Mouse (Mus musculus) kidney, embryonic 14.5 days (tissue): ENCODE measurements around the gene Prss53. TPM values are rescaled to one million over a fixed set of nuclear protein-coding genes. Genes with fewer than 3 reads are reported as not detected.
"Not testable (repeated sequence)": the region's sequence is repeated elsewhere in the genome, so short reads cannot be mapped to it uniquely, and the experiment has no call there.

ENCODE experiments used
- ATAC-seq: fragments of 200-750 bp; cut with Nextera tagmentation; 2 replicates; pipeline ENCODE4 v1.8.0; 2017; ENCODE audit warnings: moderate number of reproducible peaks, mild to moderate bottlenecking, moderate TSS enrichment, moderate library complexity; ENCODE audit not compliant: low FRiP score, low TSS enrichment
- H3K27ac ChIP-seq: fragments of 300-500 bp; sonication (generic); 2 replicates; pipeline ENCODE4 v1.5.1; 2014; ENCODE audit warnings: low read depth, mild to moderate bottlenecking, low read length, moderate library complexity, mixed read lengths
- H3K27me3 ChIP-seq: fragments of 300-500 bp; sonication (generic); 2 replicates; pipeline ENCODE4 v1.6.1; 2014; ENCODE audit warnings: mild to moderate bottlenecking, low read length; ENCODE audit not compliant: control insufficient read depth, insufficient read depth
- H3K36me3 ChIP-seq: fragments of 300-500 bp; sonication (generic); 2 replicates; pipeline ENCODE4 v1.6.1; 2014; ENCODE audit warnings: low read length, mixed read lengths; ENCODE audit not compliant: control insufficient read depth, insufficient read depth
- H3K4me1 ChIP-seq: fragments of 300-500 bp; sonication (generic); 2 replicates; pipeline ENCODE4 v1.6.1; 2014; ENCODE audit warnings: low read length, mixed read lengths; ENCODE audit not compliant: control insufficient read depth, insufficient read depth
- H3K4me2 ChIP-seq: fragments of 300-500 bp; sonication (generic); replicated peaks from 2 replicates; pipeline ENCODE4 v1.6.1; 2014; ENCODE audit warnings: low read depth, mild to moderate bottlenecking, low read length
- H3K4me3 ChIP-seq: fragments of 300-500 bp; sonication (generic); 2 replicates; pipeline ENCODE4 v1.5.1; 2014; ENCODE audit warnings: mild to moderate bottlenecking, low read length
- H3K9ac ChIP-seq: fragments of 300-500 bp; sonication (generic); 2 replicates; pipeline ENCODE4 v1.6.1; 2014; ENCODE audit warnings: low read depth, mild to moderate bottlenecking, low read length, moderate library complexity
- H3K9me3 ChIP-seq: fragments of 300-500 bp; sonication (generic); 2 replicates; pipeline ENCODE4 v1.6.1; 2016; ENCODE audit warnings: low read length; ENCODE audit not compliant: control insufficient read depth
- WGBS: fragments of 180-500 bp; shearing (Covaris S2); extraction: QIAGEN DNeasy Blood & Tissue Kit; methylation state at CpG from one replicate; pipeline ENCODE4 v1.1.7; 2014; 5-methylcytosine and 5-hydroxymethylcytosine counted together
- polyA plus RNA-seq: library from polyadenylated mRNA; unstranded; fragments of >200 nt; fragmentation: Nextera tagmentation; extraction: Ambion mirVana; gene quantifications from 2 replicates; pipeline ENCODE4 v1.2.1, GENCODE M21; 2014

The Prss53 gene
- polyA plus RNA-seq, 1 experiment from 2014 or later = 0.77 TPM

DNA sequence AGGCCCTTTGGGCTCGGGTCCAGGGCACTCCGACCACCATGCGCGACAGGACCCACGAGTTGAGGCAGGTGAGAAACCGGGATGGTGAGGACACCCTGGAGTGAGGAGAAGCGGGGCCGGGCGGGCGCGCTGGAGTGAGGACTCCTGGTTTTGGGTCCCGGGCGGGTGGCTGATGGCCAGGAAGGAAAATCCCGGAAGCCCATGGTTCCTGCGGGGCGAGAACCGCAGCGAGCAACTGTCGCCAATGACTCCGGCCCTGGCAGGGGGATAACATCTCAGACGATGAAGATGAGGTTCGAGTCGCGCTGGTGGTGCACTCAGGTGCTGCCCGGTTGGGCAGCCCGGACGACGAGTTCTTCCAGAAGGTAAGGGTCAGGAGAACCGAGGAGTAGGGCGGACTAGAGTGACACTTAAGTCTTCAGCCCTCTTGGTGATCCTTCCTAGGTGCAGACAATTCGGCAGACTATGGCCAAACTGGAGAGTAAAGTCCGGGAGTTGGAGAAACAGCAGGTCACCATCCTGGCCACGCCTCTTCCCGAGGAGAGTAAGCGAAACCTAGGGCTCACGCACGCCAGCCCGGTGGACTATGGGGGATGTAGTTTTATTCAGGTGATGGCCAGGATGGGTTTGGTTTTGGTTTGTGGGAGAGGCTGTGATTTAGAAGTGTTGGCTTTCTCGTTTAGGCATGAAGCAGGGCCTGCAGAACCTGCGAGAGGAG lies 48.6 kb downstream of the Prss53 start:
- Histone ChIP-seq H3K9me3 (no peaks in the 10 kb centered on the region), H3K27me3 (no peaks in the 10 kb centered on the region), H3K4me1 (peaks cover 5% of the 10 kb centered on the region; the same call in 1 of the 2 replicates), H3K9ac (peak overlapping the region; percentile 68), H3K4me3 (peak overlapping the region; percentile 87), H3K4me2 (peak overlapping the region; percentile 90), H3K36me3 (peaks cover 23% of the 10 kb centered on the region; the same call in 1 of the 2 replicates), H3K27ac (peak overlapping the region; percentile 82; the same call in 1 of the 2 replicates)
- peak; percentile 69 for ATAC-seq
- whole genome bisulfite sequencing = under 1% methylated on average over 40 of the region's 40 CpGs

GRCm38 (mm10) chr7:127841340-127842000 lies 49.3 kb downstream of the Prss53 start:
- peak overlapping the region; percentile 68 for H3K9ac ChIP-seq
- peaks cover 5% of the 10 kb centered on the region; the same call in 1 of the 2 replicates for H3K4me1 ChIP-seq
- H3K36me3 ChIP-seq = peaks cover 16% of the 10 kb centered on the region; the same call in 1 of the 2 replicates
- H3K27me3 ChIP-seq = no peaks in the 10 kb centered on the region
- WGBS = under 1% methylated on average over 39 of the region's 46 CpGs
- peak overlapping the region; percentile 87 for H3K4me3 ChIP-seq
- peak overlapping the region; percentile 90 for H3K4me2 ChIP-seq
- H3K27ac ChIP-seq = peak overlapping the region; percentile 82
- ATAC-seq = peak; percentile 90
- H3K9me3 ChIP-seq = no peaks in the 10 kb centered on the region

DNA sequence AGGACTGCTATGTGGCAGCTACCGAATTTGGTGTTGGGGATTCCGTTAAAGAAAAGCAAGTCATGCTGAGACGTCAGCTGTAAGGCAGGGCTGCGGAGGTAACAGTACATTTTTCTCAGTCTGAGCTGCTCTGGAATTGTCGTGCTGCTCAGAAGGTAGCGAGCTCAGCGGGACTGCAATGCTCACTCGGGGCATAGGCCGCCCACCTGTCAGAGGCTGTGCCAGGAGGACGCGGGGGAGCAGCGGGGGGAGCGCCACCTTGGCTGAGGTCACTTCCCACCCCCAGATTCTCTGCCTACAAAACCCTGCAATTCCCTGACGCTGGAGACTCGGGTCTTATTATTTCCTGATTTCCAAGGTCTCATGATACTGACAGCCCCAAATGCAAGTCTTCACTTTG lies 49.9 kb downstream of the Prss53 start:
- H3K27ac ChIP-seq = peak overlapping the region; percentile 82
- H3K9ac ChIP-seq = peak overlapping the region; percentile 68
- 3% methylated on average over 15 of the region's 15 CpGs for WGBS
- H3K36me3 ChIP-seq = peaks cover 16% of the 10 kb centered on the region; the same call in 1 of the 2 replicates
- no peaks in the 10 kb centered on the region for H3K27me3 ChIP-seq
- ATAC-seq = peak; percentile 25
- H3K4me2 ChIP-seq = peak overlapping the region; percentile 90
- H3K9me3 ChIP-seq = no peaks in the 10 kb centered on the region
- H3K4me1 ChIP-seq = peaks cover 5% of the 10 kb centered on the region; the same call in 1 of the 2 replicates
- H3K4me3 ChIP-seq = peak overlapping the region; percentile 87

DNA sequence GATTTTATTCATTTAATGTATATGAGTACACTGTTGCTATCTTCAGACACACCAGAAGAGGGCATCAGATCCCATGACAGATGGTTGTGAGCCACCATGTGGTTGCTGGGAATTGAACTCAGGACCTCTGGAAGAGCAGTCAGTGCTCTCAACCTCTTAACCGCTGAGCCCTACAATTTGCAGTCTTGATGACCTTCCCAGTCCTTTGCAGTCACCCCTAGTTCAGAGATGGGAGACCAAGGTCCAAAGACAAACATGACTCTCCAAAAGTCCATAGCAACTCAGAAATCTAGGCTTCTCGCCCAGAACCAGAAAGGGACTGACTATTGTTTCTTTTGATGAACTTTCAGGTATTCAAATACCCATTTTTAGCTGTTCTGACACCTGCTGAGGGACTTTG lies 50.7 kb downstream of the Prss53 start:
- H3K4me1 ChIP-seq, H3K27ac ChIP-seq, H3K9ac ChIP-seq, H3K4me3 ChIP-seq, H3K4me2 ChIP-seq, H3K27me3 ChIP-seq, ATAC-seq, H3K9me3 ChIP-seq: not testable (repeated sequence)
- H3K36me3 ChIP-seq = peaks cover 14% of the 10 kb centered on the region; the same call in 1 of the 2 replicates
- WGBS = 81% methylated on average over 2 of the region's 2 CpGs

DNA sequence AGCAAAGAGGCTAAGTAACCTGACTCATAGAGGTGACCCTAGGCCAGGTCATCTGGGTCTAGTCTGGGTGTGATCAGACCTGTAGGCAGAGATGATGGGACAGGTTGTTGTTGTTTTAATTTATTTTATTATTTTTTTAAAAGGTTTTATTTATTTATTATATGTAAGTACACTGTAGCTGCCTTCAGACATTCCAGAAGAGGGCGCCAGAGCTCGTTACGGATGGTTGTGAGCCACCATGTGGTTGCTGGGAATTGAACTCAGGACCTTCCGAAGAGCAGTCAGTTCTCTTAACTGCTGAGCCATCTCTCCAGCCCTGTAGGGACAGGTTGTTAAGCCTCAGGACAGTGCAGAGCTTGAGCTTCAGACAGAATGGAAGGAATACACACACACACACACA lies 52.9 kb downstream of the Prss53 start:
- ATAC-seq, H3K27ac ChIP-seq, H3K36me3 ChIP-seq, H3K4me2 ChIP-seq, H3K4me1 ChIP-seq, H3K4me3 ChIP-seq, H3K27me3 ChIP-seq, H3K9me3 ChIP-seq, H3K9ac ChIP-seq: not testable (repeated sequence)
- 76% methylated on average over 4 of the region's 4 CpGs for WGBS

- Histone ChIP-seq H3K27ac (no peak overlapping the region), H3K4me3 (no peak overlapping the region), H3K9me3 (no peaks in the 10 kb centered on the region), H3K4me2 (no peak overlapping the region), H3K9ac (no peak overlapping the region), H3K36me3 (no peaks in the 10 kb centered on the region), H3K4me1 (peaks cover 5% of the 10 kb centered on the region; the same call in 1 of the 2 replicates), H3K27me3 (no peaks in the 10 kb centered on the region)
- ATAC-seq = no peak
- WGBS = 91% methylated on average over 5 of the region's 5 CpGs
These were observed 53.3 kb downstream of the Prss53 start for GRCm38 (mm10) chr7:127837473-127837872.

Other genes with a start within 250 kb of the Prss53 start
- gene Bcl7c, start 182.0 kb downstream of the Prss53 start, polyA plus RNA-seq = 65.9 and 79.1 TPM in 2 replicates
- gene Ctf1, start 178.2 kb downstream of the Prss53 start, polyA plus RNA-seq = 17.5 and 23.7 TPM in 2 replicates
- gene Ctf2, start 158.8 kb downstream of the Prss53 start, polyA plus RNA-seq = 0.43 and 0.55 TPM in 2 replicates
- 6.2 and 10.0 TPM in 2 replicates for gene Fbxl19, start 146.4 kb downstream of the Prss53 start, polyA plus RNA-seq
- 12.9 and 19.7 TPM in 2 replicates for gene Orai3, start 121.2 kb downstream of the Prss53 start, polyA plus RNA-seq
- 32.6 and 34.7 TPM in 2 replicates for gene Setd1a, start 114.3 kb downstream of the Prss53 start, polyA plus RNA-seq
- gene Gm49388, start 105.4 kb downstream of the Prss53 start, polyA plus RNA-seq = not detected in 2 replicates
- 18.0 and 18.7 TPM in 2 replicates for gene Hsd3b7, start 90.4 kb downstream of the Prss53 start, polyA plus RNA-seq
- 22.1 and 34.3 TPM in 2 replicates for gene Stx4a, start 66.7 kb downstream of the Prss53 start, polyA plus RNA-seq
- 2.6 and 4.4 TPM in 2 replicates for gene Stx1b, start 66.4 kb downstream of the Prss53 start, polyA plus RNA-seq
- 13.7 and 20.2 TPM in 2 replicates for gene Zfp646, start 14.7 kb downstream of the Prss53 start, polyA plus RNA-seq
- 18.6 and 21.9 TPM in 2 replicates for gene Zfp668, start 14.1 kb downstream of the Prss53 start, polyA plus RNA-seq
- gene Gm21974, start 4.5 kb upstream of the Prss53 start, polyA plus RNA-seq = not detected in 2 replicates
- 125 and 156 TPM in 2 replicates for gene Vkorc1, start 4.6 kb upstream of the Prss53 start, polyA plus RNA-seq
- gene Bckdk, start 13.1 kb upstream of the Prss53 start, polyA plus RNA-seq = 152 and 155 TPM in 2 replicates
- 37.2 and 48.9 TPM in 2 replicates for gene Kat8, start 21.5 kb upstream of the Prss53 start, polyA plus RNA-seq
- gene Prss8, start 39.1 kb upstream of the Prss53 start, polyA plus RNA-seq = 44.7 and 47.1 TPM in 2 replicates
- 12.1 and 12.4 TPM in 2 replicates for gene Prss36, start 55.8 kb upstream of the Prss53 start, polyA plus RNA-seq
- 62.7 and 77.7 TPM in 2 replicates for gene Fus, start 76.5 kb upstream of the Prss53 start, polyA plus RNA-seq
- 39.5 and 47.3 TPM in 2 replicates for gene Pycard, start 102.9 kb upstream of the Prss53 start, polyA plus RNA-seq
- 0.14 TPM in 1 of 2 replicates, not detected in the other for gene Trim72, start 113.0 kb upstream of the Prss53 start, polyA plus RNA-seq
- gene Itgam, start 171.7 kb upstream of the Prss53 start, polyA plus RNA-seq = 0.14 and 0.54 TPM in 2 replicates
- not detected in 2 replicates for gene Gm49368, start 171.7 kb upstream of the Prss53 start, polyA plus RNA-seq
- 0.05 TPM in 1 of 2 replicates, not detected in the other for gene Itgax, start 238.6 kb upstream of the Prss53 start, polyA plus RNA-seq